Mouse (Mus musculus): ENCODE results near the gene Bmp10. TPM values are rescaled to one million over a fixed set of nuclear protein-coding genes. Genes with fewer than 3 reads are reported as not detected.

The Bmp10 gene
- polyA plus RNA-seq, 1 experiment: not detected

GRCm38 (mm10) chr6:87483900-87484289, 55.1 kb downstream of the Bmp10 start:
- Histone ChIP-seq H3K36me3 (ENCODE audit: control insufficient read depth, insufficient read depth, low read length) (no peaks in the 10 kb centered on the region), H3K27me3 (ENCODE audit: control insufficient read depth, insufficient read depth, low read length) (no peaks in the 10 kb centered on the region; the same call in 1 of the 2 replicates), H3K27ac (ENCODE audit: insufficient read depth, low read depth, low read length) (no peak overlapping the region), H3K4me3 (ENCODE audit: low read depth, low read length) (no peak overlapping the region), H3K4me1 (ENCODE audit: control insufficient read depth, insufficient read depth, insufficient read length, low read length) (no peaks in the 10 kb centered on the region; the same call in 1 of the 2 replicates)
- 79% methylated on average over 3 of the region's 3 CpGs for WGBS
- TF ChIP-seq POLR2A (IDR thresholded peaks at IDR 0.05; ENCODE audit: low read depth, low read length): no peak
- no peak for TF ChIP-seq CTCF (IDR thresholded peaks at IDR 0.05; ENCODE audit: extremely low read depth, insufficient read length, insufficient replicate concordance, low read depth, low read length)

GRCm38 (mm10) chr6:87484806-87485205, 56.0 kb downstream of the Bmp10 start:
- no peaks in the 10 kb centered on the region; the same call in 1 of the 2 replicates for H3K27me3 ChIP-seq (ENCODE audit: control insufficient read depth, insufficient read depth, low read length)
- no peaks in the 10 kb centered on the region; the same call in 1 of the 2 replicates for H3K4me1 ChIP-seq (ENCODE audit: control insufficient read depth, insufficient read depth, insufficient read length, low read length)
- H3K4me3 ChIP-seq (ENCODE audit: low read depth, low read length): no peak overlapping the region
- no peak overlapping the region for H3K27ac ChIP-seq (ENCODE audit: insufficient read depth, low read depth, low read length)
- H3K36me3 ChIP-seq (ENCODE audit: control insufficient read depth, insufficient read depth, low read length): no peaks in the 10 kb centered on the region
- no peak for TF ChIP-seq CTCF (IDR thresholded peaks at IDR 0.05; ENCODE audit: extremely low read depth, insufficient read length, insufficient replicate concordance, low read depth, low read length)
- no peak for TF ChIP-seq POLR2A (IDR thresholded peaks at IDR 0.05; ENCODE audit: low read depth, low read length)
- 72% methylated on average over 5 of the region's 5 CpGs for WGBS

Other genes with a start within 250 kb of the Bmp10 start
- gene Antxr1, start 93.2 kb upstream of the Bmp10 start, polyA plus RNA-seq (2012; rRNA removed): 3.9 TPM in 2 replicates
- gene Gkn1, start 78.1 kb upstream of the Bmp10 start, polyA plus RNA-seq (2012; rRNA removed): 5.3 and 1,990 TPM in 2 replicates
- 4.6 and 2,019 TPM in 2 replicates for gene Gkn2, start 55.6 kb upstream of the Bmp10 start, polyA plus RNA-seq (2012; rRNA removed)
- 6.3 and 2,866 TPM in 2 replicates for gene Gkn3, start 40.1 kb upstream of the Bmp10 start, polyA plus RNA-seq (2012; rRNA removed)
- gene Arhgap25, start 104.3 kb downstream of the Bmp10 start, polyA plus RNA-seq (2012; rRNA removed): 0.85 and 1.9 TPM in 2 replicates
- gene Prokr1, start 161.7 kb downstream of the Bmp10 start, polyA plus RNA-seq (2012; rRNA removed): 0.23 and 0.33 TPM in 2 replicates
- gene Aplf, start 243.2 kb downstream of the Bmp10 start, polyA plus RNA-seq (2012; rRNA removed): 1.7 and 3.0 TPM in 2 replicates

Data from small intestine, adult 2 months (tissue).